Mouse (Mus musculus): ENCODE measurements around the gene Ubald2.
"Not testable (repeated sequence)": the region's sequence is repeated elsewhere in the genome, so short reads cannot be mapped to it uniquely, and the experiment has no call there.

Gene Ubald2

DNA sequence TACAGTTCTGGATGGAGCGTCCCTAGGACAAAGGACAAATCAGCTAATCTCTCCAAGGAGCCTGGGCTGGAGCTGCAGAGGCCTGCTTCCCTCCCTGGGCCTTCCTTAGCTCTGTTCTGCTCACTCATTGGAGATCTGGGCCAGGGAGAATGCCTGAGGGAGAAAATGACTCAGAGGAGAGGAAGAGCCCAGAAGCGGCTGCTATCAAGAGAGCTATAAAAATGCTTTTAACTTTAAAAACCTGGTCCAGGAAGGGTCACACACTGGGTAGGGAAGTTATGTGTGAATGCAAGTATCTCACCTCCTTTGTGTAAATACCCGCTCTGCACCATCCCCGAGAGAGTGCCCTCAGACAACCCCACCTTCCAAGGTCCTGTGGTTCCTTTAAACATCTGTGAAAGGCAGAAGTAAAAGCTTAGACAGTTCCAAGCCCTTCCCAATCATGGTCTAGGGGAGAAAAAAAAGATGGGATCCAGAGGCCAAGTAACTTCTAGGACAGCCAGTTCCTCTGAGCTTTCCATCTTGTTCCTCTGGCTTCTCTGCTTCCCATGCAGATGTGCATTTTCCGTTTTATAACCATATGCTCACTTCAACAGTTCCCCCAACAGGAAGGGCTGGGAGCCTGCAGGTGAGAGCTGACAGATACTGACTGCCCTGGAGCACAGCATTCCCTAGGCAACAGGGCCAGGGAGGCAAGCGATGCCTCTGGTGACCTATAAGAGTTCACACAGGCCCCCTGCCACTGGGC lies 17.5 kb upstream of the Ubald2 start:
- DNase-seq (ENCODE audit: low spot score in 2 of 2) = no peak

DNA sequence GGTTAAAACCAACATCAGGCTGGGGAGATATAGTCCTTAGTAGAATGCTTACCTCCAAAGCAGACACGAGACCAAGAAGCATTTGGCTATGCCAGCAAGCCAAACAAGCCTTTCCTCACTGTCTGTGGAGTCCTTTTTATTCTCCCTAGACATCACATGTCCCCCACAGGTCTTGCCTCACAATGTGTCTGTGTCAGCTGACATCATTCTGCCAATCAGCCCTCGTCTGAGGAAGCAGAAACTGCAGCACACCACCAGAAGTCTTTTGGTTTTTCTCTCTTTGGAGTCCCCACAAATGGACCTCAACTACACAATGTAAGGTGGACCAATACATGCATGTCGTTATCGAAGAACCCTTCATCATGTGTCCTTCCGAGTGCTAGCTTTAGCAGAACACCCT lies 16.8 kb upstream of the Ubald2 start:
- DNase-seq (ENCODE audit: low spot score in 2 of 2) = no peak

DNA sequence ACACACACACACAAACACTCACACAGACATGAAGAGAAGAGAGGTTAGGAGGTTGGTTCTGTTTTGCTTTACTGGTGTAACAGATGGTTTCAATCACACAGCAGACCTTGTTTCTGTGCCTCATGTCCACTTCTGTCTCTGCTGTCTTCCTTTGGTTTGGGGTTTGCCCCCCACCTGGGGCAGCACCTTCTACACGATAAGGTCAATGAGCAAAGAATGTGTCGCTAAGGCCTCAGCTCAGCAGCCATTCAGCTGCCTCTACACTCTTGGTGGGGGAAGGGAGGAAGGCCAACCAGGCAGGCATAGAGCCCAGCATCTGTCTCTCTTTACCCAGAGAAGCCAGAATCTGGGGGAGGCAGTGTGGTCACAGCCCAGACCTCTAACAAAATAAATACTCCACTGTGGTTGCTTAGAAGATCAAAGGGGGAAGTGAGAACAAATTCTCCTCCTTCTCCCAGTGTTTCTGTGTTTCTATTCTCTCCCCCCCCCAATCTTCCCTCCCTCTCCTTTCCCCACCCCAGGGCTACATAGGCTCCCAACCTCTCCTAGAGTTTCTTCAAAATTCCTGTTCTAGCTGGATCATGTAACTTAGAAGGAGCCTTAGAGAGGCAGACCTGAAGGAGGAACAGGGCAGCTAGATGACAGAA lies 15.6 kb upstream of the Ubald2 start:
- no peak for DNase-seq (ENCODE audit: low spot score in 2 of 2)

DNA sequence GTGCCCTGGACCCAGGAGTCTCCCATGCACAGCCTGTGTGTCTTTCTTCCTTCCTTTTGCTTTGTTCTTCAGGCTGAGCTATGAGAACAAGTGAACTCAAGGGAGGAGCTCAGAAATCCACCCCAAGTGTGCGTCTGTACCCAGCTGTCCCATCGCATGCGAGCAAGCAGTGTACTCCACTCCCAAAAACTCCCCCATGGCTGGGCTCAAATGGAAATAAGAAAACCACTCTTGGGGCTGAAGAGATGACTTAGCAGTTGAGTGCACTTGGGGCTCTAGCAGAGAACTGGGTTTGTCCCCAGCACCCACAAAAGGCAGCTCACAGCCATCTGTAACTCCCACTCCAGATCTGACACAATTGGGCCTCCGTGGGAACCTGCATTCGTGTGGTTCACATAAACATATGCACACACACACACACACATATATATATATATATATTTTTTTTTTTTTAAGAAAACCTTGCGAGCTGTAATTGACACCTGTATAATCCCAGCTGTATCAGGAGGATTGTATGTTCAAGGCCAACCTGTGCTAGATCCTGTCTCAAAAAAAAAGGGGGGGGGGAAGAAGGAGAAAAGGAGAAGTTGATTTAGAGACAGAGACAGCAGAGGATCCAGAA lies 14.9 kb upstream of the Ubald2 start:
- no peak for DNase-seq (ENCODE audit: low spot score in 2 of 2)

DNA sequence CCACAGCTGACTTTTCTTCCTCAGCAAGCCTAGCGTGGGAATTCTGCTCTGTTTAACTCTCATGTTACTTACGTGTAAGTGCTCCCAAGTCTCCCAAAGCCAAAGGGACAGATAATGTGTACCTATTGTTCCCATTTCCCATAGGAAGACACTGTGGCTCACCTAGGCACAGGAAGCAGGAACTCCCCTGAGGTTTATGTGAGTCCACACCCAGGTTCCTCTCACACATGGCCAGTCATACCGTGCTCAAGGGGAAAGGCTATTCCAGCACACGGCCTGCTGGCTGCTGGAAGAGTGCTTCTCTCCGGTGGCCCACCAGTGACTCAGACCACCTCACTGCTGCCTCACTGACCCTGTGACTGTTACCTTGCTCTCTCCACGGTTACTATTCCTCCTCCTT lies 12.8 kb upstream of the Ubald2 start:
- no peak for DNase-seq (ENCODE audit: low spot score in 2 of 2)

DNA sequence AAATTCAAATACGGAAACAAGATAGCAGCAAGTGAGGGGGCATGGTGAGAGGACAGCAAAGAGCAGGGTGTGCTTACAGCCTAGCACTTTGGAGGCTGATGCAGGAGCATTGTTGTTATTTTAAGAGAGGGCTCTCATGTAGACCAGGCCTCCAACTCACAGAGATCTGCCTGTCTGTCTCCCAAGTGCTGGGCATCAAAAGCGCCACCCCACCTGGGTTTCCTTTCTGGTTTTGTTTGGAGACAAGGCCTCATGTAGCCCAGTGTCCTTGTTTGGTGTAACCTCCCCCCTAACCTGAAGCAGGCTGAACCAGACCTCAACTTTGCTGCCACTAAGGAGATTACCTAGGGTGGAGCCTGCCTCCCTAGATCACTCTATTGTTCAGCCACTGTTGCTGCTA lies 11.3 kb upstream of the Ubald2 start:
- DNase-seq (ENCODE audit: low spot score in 2 of 2) = no peak

DNA sequence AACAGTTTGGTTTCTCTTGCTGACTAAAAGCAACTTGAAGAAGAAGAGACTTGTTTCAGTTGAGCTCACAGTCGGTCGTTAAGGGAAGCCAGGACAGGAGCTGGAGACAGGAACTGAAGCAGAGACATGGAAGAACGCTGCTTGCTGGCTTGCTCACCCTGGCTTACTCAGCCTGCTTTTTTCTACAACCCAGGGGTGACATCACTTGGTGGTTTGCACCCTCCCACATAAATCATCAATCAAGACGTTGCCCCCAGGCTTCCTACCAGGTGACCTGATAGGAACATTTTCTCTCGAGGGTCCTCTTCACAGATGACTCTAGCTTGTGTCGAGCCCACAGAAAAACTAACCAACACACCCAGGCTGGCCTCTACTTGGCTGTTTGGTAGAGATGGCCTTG lies 10.7 kb upstream of the Ubald2 start:
- no peak for DNase-seq (ENCODE audit: low spot score in 2 of 2)

DNA sequence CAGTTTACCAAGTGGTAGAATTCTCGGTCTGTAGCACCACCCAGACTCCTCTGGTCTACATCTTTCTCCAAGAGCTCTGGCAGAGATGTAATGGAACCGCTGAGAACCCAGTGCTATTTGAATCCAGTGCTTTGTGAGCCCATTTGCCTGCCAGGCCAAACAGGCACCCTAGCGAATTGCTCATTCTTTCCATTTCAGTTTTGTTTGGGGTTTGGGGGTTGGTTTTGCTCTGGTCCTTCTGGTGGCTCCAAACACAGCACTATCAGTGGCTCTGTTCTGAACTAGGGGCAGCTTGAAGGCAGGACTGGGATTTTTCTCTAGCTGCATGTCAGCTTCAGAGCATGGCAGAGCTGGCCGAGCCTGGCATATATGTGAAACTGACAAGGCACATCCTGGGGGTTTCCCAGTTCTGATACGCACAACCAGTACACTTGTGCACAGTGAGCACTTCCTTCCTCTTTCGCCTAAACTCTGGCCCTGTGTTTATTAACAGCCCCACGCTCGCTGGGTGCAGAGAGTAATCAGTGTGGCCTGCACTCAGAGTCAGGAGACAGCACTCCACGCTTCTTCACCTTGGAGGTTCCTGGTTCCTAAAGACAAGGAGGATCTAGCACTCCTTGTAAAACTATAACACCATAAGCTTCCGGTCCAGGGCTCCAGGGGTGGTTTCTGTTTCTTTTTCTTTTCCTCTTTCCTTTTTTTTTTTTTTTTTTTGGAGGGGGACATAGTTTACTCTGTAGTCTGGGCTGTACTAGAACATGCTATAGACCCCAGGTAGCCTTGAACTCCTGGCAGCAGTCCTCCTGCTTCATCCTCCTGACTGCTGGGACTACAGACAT lies 9.9 kb upstream of the Ubald2 start:
- no peak for DNase-seq (ENCODE audit: low spot score in 2 of 2)

DNA sequence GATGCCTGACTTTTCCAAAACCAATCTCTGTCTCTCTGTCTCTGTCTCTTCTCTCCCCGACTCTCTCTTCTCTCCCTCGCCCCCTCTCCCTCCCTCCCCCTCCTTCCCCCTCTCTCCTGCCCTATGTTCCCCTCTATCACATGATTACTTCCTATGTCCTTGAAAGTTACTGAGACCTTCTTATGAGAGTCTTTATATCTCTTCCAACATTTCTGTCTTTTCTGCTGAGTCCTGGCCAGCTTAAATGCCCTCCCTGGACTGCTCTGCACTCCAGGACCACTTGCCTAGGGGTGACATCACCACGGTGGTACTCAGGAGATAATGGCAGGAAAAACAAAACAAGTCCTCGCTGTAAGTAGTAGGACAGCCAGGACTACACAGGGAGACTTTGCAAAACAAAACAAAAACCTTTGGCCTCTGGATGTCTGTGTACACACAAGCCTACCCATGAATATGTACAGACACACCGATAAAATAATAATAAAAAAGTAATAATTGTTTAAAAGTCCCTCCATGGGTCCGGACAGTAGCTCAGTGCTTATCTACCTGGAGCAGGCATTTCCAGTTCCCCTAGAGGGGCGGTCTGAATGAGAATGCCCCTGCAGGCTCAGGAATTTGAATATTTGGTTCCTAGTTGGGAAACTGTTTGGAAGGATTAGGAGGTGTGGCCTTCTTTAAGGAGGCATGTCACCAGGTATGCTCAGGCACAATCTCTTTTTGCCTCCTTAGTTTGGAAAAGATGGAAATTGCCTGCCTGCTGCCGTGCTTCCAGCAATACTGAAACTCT lies 9.1 kb upstream of the Ubald2 start:
- no peak for DNase-seq (ENCODE audit: low spot score in 2 of 2)

DNA sequence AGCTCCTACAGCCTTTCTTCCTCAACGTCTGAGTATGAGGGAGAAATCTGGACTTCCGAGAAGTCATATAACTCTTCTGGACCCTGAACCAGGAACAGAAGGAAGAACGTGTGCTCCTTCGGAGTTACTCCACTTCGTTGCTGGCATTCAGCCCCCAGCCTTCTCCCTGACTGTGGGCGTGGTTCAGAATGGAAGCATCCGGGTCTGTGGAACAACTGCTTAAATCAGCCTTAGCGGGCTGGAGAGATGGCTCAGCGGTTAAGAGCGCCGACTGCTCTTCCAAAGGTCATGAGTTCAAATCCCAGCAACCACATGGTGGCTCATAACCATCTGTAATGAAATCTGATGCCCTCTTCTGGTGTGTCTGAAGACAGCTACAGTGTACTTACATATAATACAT lies 7.6 kb upstream of the Ubald2 start:
- DNase-seq (ENCODE audit: low spot score in 2 of 2) = not testable (repeated sequence)

DNA sequence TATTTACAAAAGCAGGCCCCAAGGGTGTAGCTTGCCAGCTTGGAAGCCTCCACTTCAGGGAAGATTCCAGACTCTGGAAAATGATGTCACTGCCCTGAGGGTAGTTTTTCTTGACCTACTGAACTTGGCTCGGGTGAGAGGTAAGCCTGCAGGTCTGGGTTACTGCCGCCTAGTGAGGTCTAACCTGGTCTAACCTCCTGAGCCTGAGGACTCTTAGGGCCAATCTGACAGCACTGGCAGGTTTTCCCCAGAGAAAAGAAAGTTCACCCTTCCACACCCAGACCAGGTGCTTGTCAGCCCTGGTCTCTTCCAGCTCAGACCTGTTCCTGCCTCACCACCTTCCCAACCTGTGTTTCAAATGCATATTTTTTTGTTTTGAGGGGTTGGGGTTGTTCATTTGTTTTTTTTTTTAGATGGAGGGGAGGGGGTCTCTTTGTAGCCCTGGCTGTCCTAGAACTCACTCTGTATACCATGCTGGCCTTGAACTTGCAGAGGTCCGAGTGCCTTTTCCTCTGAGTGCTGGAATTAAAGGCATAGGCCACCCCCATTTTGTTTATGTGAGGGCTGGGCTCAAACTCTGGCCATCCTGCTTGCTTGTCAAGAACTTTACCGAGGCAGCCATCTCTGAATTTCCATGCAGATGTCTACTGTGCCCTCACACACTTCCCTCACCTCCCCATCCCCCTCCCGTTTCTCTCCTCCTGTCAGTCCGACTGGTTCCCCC lies 6.9 kb upstream of the Ubald2 start:
- DNase-seq (ENCODE audit: low spot score in 2 of 2) = no peak

DNA sequence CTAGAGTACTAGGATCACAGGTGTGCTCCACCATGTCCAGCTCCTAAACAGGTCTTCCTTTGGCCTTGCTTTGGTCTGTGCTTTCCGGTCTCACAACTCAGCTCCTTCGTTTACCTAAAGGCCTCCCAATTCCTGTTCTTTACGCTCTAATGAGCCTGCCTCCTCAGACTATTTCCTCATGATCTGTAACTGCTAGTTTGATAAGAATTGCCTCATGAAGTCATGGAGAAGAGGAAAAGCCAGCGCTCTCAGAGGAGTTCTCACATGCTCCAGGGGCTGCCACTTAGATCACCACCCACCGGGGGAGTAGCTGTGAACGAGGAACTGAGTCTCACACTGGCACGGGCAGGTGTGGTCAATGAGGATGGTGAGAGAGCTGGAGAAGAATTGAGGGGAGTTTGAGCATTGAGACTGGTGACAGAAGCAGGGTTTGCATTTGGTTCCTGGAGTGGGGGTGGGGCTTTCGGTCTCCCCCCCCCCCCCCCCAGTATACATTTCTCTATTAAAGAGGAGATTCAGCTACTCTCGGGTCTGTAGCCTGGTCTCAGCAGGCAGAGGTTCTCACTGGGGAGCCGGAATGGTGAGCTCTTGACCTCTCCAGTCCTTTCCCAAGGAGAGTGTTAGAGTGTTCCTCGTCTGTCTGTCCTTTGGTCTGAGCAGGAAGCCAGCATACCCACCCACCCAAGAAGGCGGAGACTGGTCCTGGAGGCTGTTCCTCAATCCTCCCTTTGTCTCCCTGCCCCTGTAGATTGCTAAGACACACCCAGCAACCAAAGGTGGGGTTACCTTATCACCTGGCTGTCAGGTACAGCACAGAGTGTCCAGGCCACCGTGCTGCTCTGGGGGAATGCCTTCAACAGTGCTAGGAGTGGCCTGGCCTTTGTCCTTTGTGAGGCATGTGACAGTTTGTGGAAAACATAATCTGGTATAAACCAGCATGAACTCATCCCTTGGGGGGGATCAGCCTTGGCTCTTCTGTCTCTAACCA lies 4.7 kb upstream of the Ubald2 start:
- no peak for DNase-seq (ENCODE audit: low spot score in 2 of 2)

DNA sequence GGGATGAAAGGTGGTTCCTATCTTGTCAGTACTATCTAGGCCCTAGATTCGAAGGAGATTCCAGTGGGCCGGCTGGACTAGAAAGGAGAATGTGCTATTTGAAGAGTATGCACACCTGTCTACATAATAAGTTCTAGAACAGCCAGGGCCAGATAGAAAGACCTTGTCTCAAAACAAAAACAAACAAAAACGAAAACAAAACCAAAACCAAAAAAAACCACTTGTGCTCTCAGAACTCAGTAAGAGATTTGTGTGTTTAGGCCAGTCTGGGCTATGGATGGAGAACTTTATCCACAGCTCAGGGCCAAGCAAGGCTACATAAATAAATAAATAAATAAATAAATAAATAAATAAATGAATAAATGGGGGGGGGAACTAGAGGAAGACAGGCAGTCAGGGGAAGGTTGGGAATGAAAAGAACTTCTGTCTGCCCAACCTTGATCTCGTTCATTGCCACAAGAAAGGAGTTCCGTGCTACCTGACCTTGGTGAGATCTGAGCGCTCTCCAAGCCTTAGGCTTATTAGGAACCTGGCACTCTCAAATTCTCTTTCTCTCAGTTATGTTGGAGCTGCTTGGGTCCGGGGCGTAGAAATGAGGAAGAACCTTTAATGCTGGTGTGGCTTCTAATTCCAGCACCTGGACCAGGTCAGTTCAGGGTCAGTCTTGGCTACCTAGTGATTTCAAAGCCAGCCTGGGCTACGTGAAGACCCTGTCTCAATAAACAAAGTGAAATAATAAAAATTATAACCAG lies 3.9 kb upstream of the Ubald2 start:
- no peak for DNase-seq (ENCODE audit: low spot score in 2 of 2)

DNA sequence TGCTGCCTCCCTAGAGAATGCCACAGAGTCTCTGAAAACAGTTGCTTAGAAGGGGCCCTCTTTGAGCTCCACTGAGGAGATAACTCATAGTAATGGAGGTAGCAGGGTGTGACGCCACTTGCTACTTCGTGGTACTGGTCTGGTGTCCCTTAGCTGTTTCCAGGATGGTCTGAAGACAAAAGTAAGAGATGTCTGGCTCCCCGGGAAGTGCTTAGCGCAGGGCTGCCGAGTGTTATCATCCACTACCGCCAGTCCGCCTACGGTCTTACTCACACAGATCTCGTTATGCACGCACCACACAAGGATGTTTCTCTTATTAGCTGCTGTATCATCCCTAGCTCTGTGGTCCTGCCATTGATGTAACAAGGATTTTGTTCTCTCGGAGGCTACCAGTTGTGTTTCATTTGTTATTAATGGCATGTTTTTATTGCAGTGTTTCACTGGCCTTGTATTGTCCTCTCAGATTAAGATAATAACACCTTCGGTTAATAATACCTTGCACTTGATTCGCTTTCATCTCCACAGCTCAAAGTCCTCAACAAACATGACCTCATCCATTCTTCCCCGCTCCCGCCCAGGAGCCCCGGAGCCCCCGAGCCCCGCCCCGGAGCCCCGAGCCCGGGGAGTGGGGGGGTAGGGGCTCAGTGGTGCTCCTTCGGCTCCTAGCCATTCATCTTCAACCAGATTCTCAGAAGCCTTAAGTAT lies 3.0 kb upstream of the Ubald2 start:
- DNase-seq (ENCODE audit: low spot score in 2 of 2) = no peak

DNA sequence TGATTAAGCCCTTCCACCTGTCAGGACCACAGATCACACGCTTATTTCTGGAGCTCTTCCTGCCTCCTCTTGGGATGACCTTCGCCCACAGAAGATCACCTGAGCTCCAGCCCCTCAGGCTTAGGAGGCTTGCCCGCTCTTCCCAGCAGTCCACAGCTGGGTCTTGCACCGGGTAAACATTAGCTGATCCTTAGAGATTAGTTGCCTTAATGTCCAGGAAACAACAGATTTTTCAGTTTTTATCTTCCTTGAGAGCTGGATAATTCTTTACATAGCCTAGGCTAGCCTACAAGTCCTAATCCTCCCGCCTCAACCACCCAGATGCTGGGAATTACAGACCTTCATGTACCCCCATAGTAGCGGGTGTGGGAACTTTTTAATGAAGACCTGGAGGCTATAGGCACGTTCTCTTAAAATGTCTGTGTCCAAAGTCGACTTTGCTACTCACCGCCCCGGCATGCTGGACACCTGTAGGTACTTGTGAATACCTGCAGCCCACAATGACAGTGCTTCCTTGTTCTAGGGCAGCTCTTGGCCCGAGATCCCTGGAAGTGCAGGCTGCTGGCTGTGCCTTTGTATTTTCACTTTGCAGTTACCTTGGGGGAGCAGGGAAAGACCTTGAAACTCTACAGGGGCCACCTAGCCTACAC lies 2.3 kb upstream of the Ubald2 start:
- DNase-seq (ENCODE audit: low spot score in 2 of 2) = no peak

DNA sequence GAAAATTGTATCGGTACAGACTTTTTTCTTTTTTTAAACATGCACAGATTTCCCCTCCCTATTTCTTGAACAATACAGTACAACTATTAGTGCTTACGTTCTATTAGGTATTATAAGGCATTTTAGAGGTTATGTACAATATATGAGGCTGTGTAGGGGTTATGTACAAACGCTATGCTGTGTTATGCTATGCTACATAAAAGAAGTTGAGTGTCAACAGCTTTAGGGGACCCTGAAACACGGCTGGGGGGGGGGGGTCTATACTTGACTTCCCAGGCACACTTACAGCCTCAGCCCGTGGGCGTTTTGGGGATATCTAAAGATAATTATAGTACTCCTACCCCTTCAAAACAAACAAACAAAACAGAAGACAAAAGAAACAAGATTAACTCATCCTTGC lies 1.8 kb upstream of the Ubald2 start:
- no peak for DNase-seq (ENCODE audit: low spot score in 2 of 2)

DNA sequence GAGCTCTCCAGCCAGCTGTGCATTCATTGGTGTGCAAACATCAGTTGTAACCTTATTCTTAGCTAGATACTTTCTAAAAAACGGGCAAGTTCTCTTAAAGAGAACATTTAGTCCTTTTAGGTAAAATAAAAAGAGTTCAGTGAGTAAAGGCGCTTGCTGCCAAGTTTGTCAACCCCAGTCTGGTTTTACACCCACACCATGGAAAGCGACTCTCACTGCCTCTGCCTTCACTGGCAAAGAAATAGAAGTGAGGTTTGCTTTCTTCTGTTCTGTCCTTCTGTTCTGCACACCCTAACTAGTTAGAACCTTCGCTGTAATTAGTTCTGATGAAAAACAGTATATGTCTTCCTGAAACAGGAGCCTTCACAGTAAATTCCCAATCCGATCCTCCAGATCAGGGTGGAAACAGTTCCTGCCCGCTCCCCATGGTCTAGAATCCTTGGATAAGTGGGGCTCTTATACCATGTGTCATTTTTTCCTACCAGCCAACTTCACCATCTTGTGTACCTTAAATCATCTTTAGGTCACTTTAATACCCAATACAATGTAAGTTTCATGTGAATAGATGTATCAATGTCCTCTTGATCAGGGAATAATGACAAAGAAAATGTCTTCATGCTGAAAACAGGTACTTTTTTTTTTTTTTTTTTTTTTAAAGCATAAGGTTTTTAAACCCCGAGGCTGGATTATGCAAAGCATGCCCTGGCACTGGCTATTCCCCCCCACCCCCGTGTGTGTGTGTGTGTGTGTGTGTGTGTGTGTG lies 1.1 kb upstream of the Ubald2 start:
- DNase-seq (ENCODE audit: low spot score in 2 of 2) = no peak

Measured in frontal cortex, postnatal 14 days (tissue).